Mouse (Mus musculus) liver, embryonic 14.5 days (tissue): ENCODE measurements around the gene Auts2.

Experiments
- CTCF ChIP-seq: IDR thresholded peaks from 2 replicates; pipeline ENCODE4 v1.5.1; 2016; ENCODE audit warnings: antibody characterized with exemption, low read depth, control low read depth
- EP300 ChIP-seq: IDR thresholded peaks from 2 replicates; pipeline ENCODE4 v1.6.1; 2016; ENCODE audit warnings: antibody characterized with exemption, low read depth

GRCm38 (mm10) chr5:131946801-131947200, 596.3 kb downstream of the Auts2 start:
- TF ChIP-seq CTCF (no peak), EP300 (no peak)
